Mouse (Mus musculus) liver, adult 2 months (tissue): Measurements from ENCODE around the gene Izumo1r. TPM values are rescaled to one million over a fixed set of nuclear protein-coding genes. Genes with fewer than 3 reads are reported as not detected.

ENCODE experiments used
- DNase-seq: peaks from one replicate; pipeline ENCODE4 v3.0.0-alpha.2; 2011; ENCODE audit warnings: low read depth, low spot score; ENCODE audit errors: extremely low read depth
- H3K27ac ChIP-seq: fragments of 200-500 bp; replicated peaks from 2 replicates; pipeline ENCODE4 v1.5.1; 2012; ENCODE audit warnings: low read depth, mild to moderate bottlenecking, control low read depth, inconsistent platforms, low read length; ENCODE audit not compliant: insufficient read depth
- H3K27me3 ChIP-seq: fragments of 200-500 bp; 2 replicates; pipeline ENCODE4 v1.6.1; 2012; ENCODE audit warnings: mild to moderate bottlenecking, moderate library complexity, low read length, inconsistent platforms; ENCODE audit not compliant: control insufficient read depth, insufficient read depth
- H3K36me3 ChIP-seq: fragments of 200-500 bp; 2 replicates; pipeline ENCODE4 v1.6.1; 2012; ENCODE audit warnings: low read length, inconsistent platforms; ENCODE audit not compliant: control insufficient read depth, insufficient read depth
- H3K4me1 ChIP-seq: fragments of 200-500 bp; 2 replicates; pipeline ENCODE4 v1.6.1; 2011; ENCODE audit warnings: low read length; ENCODE audit not compliant: control insufficient read depth, insufficient read depth
- H3K4me3 ChIP-seq: fragments of 200-500 bp; 2 replicates; pipeline ENCODE4 v1.5.1; 2011; ENCODE audit warnings: low read depth, mild to moderate bottlenecking, control low read depth, low read length, moderate library complexity; ENCODE audit not compliant: insufficient read depth
- H3K79me2 ChIP-seq: fragments of 200-500 bp; 2 replicates; pipeline ENCODE4 v1.6.1; 2012; ENCODE audit warnings: inconsistent platforms, mild to moderate bottlenecking, low read length, moderate library complexity; ENCODE audit not compliant: control insufficient read depth, insufficient read depth
- H3K9ac ChIP-seq: fragments of 200-500 bp; 2 replicates; pipeline ENCODE4 v1.6.1; 2012; ENCODE audit warnings: low read depth, mild to moderate bottlenecking, control low read depth, inconsistent platforms, low read length
- CTCF ChIP-seq: fragments of 200-500 bp; IDR thresholded peaks from 2 replicates; pipeline ENCODE4 v1.5.1; 2011; ENCODE audit warnings: low read depth, low read length, control low read depth
- POLR2A ChIP-seq: fragments of 200-500 bp; IDR thresholded peaks from 2 replicates; pipeline ENCODE4 v1.6.1; 2011; ENCODE audit warnings: low read length, control low read depth; ENCODE audit not compliant: insufficient read depth; ENCODE audit errors: extremely low read depth
- WGBS: fragments of 180-500 bp; shearing (Covaris S2); methylation state at CpG from one replicate; pipeline ENCODE4 v1.1.7; 2018; 5-methylcytosine and 5-hydroxymethylcytosine counted together
- polyA plus RNA-seq: library from polyadenylated mRNA; depleted of rRNA; stranded (reverse); fragments of >200 nt; gene quantifications from 2 replicates; pipeline ENCODE4 v1.2.3, GENCODE M21; 2012; rRNA removed
- total RNA-seq: library from RNA; depleted of rRNA; stranded (reverse); fragments of >200 nt; gene quantifications from 2 replicates; pipeline ENCODE4 v1.2.3, GENCODE M21; 2014; rRNA removed

The Izumo1r gene
- not detected in 2 replicates for total RNA-seq
- 0.20 and 0.40 TPM in 2 replicates for polyA plus RNA-seq

GRCm38 (mm10) chr9:14903581-14904378 is at the start of gene Izumo1r:
Gene Izumo1r, minus strand, starts transcription at chr9:14903949.
- Histone ChIP-seq H3K27me3 (peaks cover 5% of the 10 kb centered on the region; the same call in 1 of the 2 replicates), H3K27ac (no peak within 1 kb of the TSS), H3K9ac (no peak within 1 kb of the TSS), H3K4me1 (no peaks in the 10 kb centered on the region), H3K36me3 (no peaks in the 10 kb centered on the region), H3K79me2 (no peaks in the 10 kb centered on the region), H3K4me3 (no peak within 1 kb of the TSS)
- TF ChIP-seq CTCF = no peak
- WGBS = 40% methylated on average over 11 of the region's 11 CpGs
- no peak for DNase-seq

GRCm38 (mm10) chr9:14951072-14951471 is 47.3 kb upstream of the Izumo1r start:
- no peak for TF ChIP-seq CTCF
- TF ChIP-seq POLR2A = no peak
- Histone ChIP-seq H3K27me3 (no peaks in the 10 kb centered on the region), H3K79me2 (no peaks in the 10 kb centered on the region), H3K9ac (no peak overlapping the region), H3K4me3 (no peak overlapping the region), H3K4me1 (no peaks in the 10 kb centered on the region), H3K27ac (no peak overlapping the region), H3K36me3 (no peaks in the 10 kb centered on the region)
- 82% methylated on average over 5 of the region's 5 CpGs for WGBS
- no peak for DNase-seq

- 83% methylated on average over 5 of the region's 5 CpGs for WGBS
- Histone ChIP-seq H3K36me3 (no peaks in the 10 kb centered on the region), H3K4me3 (no peak overlapping the region), H3K4me1 (no peaks in the 10 kb centered on the region), H3K9ac (no peak overlapping the region), H3K27ac (no peak overlapping the region), H3K79me2 (no peaks in the 10 kb centered on the region), H3K27me3 (no peaks in the 10 kb centered on the region)
- no peak for DNase-seq
- TF ChIP-seq POLR2A (no peak), CTCF (no peak)
Measured at GRCm38 (mm10) chr9:14948843-14949242, 45.1 kb upstream of the Izumo1r start.

- Histone ChIP-seq H3K36me3 (no peaks in the 10 kb centered on the region), H3K27me3 (no peaks in the 10 kb centered on the region), H3K4me3 (no peak overlapping the region), H3K4me1 (no peaks in the 10 kb centered on the region), H3K27ac (no peak overlapping the region), H3K9ac (no peak overlapping the region), H3K79me2 (no peaks in the 10 kb centered on the region)
- DNase-seq = no peak
- TF ChIP-seq CTCF (no peak), POLR2A (no peak)
- 67% methylated on average over 4 of the region's 4 CpGs for WGBS
Measured at GRCm38 (mm10) chr9:14946677-14947076, 42.9 kb upstream of the Izumo1r start.

- TF ChIP-seq POLR2A (no peak), CTCF (no peak)
- Histone ChIP-seq H3K4me1 (no peaks in the 10 kb centered on the region), H3K27me3 (no peaks in the 10 kb centered on the region), H3K4me3 (no peak overlapping the region), H3K9ac (no peak overlapping the region), H3K27ac (no peak overlapping the region), H3K36me3 (no peaks in the 10 kb centered on the region), H3K79me2 (no peaks in the 10 kb centered on the region)
- WGBS = 54% methylated on average over 3 of the region's 3 CpGs
- DNase-seq = no peak
Measured at GRCm38 (mm10) chr9:14945919-14946318, 42.2 kb upstream of the Izumo1r start.

- no peak for DNase-seq
- Histone ChIP-seq H3K4me3 (no peak overlapping the region), H3K27ac (no peak overlapping the region), H3K79me2 (no peaks in the 10 kb centered on the region), H3K9ac (no peak overlapping the region), H3K4me1 (no peaks in the 10 kb centered on the region), H3K27me3 (no peaks in the 10 kb centered on the region), H3K36me3 (no peaks in the 10 kb centered on the region)
- WGBS = 73% methylated on average over 3 of the region's 3 CpGs
- TF ChIP-seq POLR2A (no peak), CTCF (no peak)
Measured at GRCm38 (mm10) chr9:14942143-14942720, 38.5 kb upstream of the Izumo1r start.
